Mouse (Mus musculus): Measurements from ENCODE around the gene Hoxc11. TPM values are rescaled to one million over a fixed set of nuclear protein-coding genes. Genes with fewer than 3 reads are reported as not detected.

The Hoxc11 gene
- polyA plus RNA-seq, 1 experiment from 2014 or later = 2.1 TPM

DNA sequence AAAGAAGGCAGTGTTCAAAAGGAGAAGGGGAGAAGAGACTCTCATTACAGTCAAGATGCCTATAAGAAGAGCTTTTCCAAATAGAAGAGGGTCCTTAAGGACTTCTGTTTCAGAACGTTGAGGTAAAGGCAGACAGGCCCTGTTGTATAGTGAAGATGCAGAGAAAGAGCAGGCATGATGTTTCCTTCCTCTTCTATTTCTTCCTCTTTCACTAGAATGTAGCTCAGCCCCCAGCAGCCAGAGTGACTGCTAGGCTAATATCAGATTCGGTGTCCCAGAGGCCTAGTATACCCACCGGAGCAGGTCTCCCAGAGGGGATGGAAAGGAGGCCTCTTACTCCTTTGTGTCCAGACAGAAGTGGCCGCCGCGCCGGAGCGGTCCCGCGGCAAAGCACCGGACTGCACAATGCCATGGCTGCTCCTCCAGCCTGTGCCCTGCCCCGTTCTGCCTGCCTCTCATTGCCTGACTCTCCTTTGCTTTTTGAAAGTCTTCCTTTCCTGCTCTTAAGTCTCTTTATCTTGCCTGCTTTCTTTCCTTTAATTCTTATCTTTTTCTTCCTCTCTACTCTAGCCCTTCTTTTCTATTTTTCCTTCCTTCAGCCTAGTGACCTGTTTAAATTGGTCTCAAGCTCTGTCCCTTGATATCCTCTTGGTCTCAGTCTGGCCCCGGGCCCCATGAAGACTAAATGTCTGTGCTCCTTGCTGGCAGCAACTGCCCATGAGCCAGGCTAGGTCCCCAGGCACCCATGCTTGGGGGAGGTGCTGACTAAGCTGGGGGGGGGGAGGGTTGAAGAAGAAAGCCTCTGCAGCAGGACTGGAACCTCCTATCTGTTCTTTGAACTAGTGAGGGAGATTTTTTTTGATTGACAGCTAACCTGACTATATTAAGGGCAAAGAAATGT is 24.6 kb downstream of the Hoxc11 start:
- WGBS = 5% methylated on average over 13 of the region's 13 CpGs
- 0 out of 2 replicates have a peak overlapping the region, but pooled peaks have one; percentile 6 for H3K9ac ChIP-seq
- no peaks in the 10 kb centered on the region for H3K36me3 ChIP-seq
- peaks cover 99% of the 10 kb centered on the region for H3K27me3 ChIP-seq
- ATAC-seq (ENCODE audit: low FRiP score, low read depth) = no peak
- peak overlapping the region; percentile 59 for H3K4me2 ChIP-seq (replicated peaks)
- H3K4me1 ChIP-seq = peaks cover 43% of the 10 kb centered on the region
- no peaks in the 10 kb centered on the region for H3K9me3 ChIP-seq
- H3K27ac ChIP-seq = no peak overlapping the region
- peak overlapping the region; percentile 10 for H3K4me3 ChIP-seq

DNA sequence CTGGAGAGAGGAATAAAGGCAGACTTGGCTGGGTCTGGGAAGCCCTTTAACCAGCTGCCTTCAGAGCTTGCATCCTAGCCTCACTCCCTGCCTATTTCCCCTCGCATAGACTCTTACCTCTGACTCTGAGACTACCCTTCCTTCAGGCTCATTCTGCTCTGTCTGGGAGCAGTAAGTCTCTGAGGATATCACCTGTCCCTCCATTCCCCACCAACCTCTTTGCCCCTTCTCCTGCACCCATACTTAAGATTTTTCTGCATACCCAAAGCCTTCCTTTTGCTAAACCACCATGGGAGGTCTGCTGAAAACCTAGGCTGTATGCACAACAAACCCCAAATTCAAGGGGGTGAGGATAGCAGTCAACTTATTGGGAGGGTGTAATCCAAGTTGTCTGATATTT is 25.7 kb downstream of the Hoxc11 start:
- H3K4me1 ChIP-seq = peaks cover 43% of the 10 kb centered on the region
- peak overlapping the region; percentile 62 for H3K4me2 ChIP-seq (replicated peaks)
- no peak overlapping the region for H3K4me3 ChIP-seq
- 5% methylated on average over 1 of the region's 1 CpGs for WGBS
- no peak overlapping the region for H3K9ac ChIP-seq
- no peak overlapping the region for H3K27ac ChIP-seq
- peaks cover 99% of the 10 kb centered on the region for H3K27me3 ChIP-seq
- H3K36me3 ChIP-seq = no peaks in the 10 kb centered on the region
- ATAC-seq (ENCODE audit: low FRiP score, low read depth) = no peak
- H3K9me3 ChIP-seq = no peaks in the 10 kb centered on the region

DNA sequence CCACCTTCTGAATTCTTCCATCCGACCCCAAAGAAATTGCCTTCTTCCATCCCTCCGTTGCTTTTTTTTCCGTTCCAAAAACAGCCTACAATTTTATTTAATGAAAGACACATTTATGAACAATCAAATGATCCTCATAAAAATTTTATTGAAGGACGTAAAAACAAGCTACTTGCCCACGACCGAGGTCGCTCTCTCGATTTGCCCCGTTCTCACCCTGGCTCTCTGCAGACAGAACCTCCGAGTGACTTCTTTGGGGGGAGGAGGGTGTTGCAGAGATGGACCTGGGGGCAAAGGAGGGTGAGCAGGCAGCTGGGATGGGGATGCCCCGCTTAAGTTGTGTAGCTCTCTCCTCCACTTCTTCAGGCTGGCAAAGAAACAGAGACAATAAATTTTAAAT is 26.1 kb downstream of the Hoxc11 start:
- WGBS = 3% methylated on average over 11 of the region's 11 CpGs
- Histone ChIP-seq H3K9ac (no peak overlapping the region), H3K27me3 (peaks cover 99% of the 10 kb centered on the region), H3K4me3 (peak overlapping the region; percentile 48), H3K4me1 (peaks cover 43% of the 10 kb centered on the region), H3K9me3 (no peaks in the 10 kb centered on the region), H3K27ac (no peak overlapping the region), H3K36me3 (no peaks in the 10 kb centered on the region), H3K4me2 (replicated peaks) (peak overlapping the region; percentile 62)
- no peak for ATAC-seq (ENCODE audit: low FRiP score, low read depth)

DNA sequence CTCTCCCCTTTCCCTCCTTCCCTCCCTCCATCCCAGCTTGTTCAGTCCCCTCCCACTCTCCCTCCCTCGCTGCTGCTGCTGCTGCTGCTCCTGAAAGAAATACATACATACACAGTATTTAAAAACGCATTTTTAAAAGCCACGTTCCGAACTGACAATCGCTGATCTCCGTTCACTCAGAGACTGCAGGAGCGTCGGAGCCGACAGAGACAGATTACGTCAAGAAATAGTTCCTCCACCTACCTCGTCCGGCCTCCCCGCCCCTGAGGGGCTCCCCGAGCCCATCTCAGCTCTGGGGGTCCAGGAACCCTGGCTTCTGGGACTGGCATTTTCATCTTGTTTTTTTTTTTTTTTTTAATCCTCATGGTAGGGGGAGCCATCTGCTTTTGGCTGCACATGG is 26.7 kb downstream of the Hoxc11 start:
- Histone ChIP-seq H3K36me3 (no peaks in the 10 kb centered on the region), H3K27ac (no peak overlapping the region; the same call in 1 of the 2 replicates), H3K9ac (no peak overlapping the region), H3K9me3 (no peaks in the 10 kb centered on the region), H3K4me3 (peak overlapping the region; percentile 48), H3K4me2 (replicated peaks) (peak overlapping the region; percentile 62), H3K27me3 (peaks cover 99% of the 10 kb centered on the region), H3K4me1 (peaks cover 40% of the 10 kb centered on the region)
- ATAC-seq (ENCODE audit: low FRiP score, low read depth) = no peak
- WGBS = under 1% methylated on average over 14 of the region's 14 CpGs

DNA sequence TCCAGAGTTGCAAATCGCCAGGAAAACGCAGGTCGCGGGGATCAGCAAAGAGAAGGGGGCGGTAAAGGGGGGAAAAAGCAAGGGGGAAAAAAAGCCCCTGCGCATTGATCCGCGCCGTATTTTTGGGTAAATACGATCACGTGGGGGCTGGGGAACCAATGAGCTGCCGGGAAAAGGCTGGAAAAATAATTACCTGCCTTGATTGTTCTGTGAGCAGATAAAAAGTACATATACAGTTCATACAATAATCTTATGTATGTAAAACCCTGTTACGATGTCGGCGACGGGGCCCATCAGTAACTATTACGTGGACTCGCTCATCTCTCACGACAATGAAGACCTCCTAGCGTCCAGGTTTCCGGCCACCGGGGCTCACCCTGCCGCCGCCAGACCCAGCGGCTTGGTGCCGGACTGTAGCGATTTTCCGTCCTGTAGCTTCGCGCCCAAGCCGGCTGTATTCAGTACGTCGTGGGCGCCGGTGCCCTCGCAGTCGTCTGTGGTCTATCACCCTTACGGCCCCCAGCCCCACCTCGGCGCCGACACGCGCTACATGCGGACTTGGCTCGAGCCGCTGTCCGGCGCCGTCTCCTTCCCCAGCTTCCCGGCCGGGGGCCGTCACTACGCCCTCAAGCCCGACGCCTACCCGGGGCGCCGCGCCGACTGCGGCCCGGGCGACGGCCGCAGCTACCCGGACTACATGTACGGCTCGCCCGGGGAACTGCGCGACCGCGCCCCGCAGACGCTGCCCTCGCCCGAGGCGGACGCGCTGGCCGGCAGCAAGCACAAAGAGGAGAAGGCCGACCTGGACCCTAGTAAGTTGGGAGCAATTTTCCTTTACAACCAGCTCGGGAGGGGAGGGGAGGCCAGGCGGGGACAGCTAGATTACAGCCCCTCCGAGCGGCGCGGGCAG is 27.4 kb downstream of the Hoxc11 start:
- ATAC-seq (ENCODE audit: low FRiP score, low read depth) = no peak
- H3K36me3 ChIP-seq = no peaks in the 10 kb centered on the region
- peak overlapping the region; percentile 48 for H3K4me3 ChIP-seq
- H3K4me1 ChIP-seq = peaks cover 37% of the 10 kb centered on the region
- peak overlapping the region; percentile 68 for H3K9ac ChIP-seq
- no peaks in the 10 kb centered on the region for H3K9me3 ChIP-seq
- H3K27me3 ChIP-seq = peaks cover 99% of the 10 kb centered on the region
- under 1% methylated on average over 88 of the region's 88 CpGs for WGBS
- H3K4me2 ChIP-seq (replicated peaks) = peak overlapping the region; percentile 62
- H3K27ac ChIP-seq = peak overlapping the region; percentile 39; the same call in 1 of the 2 replicates

DNA sequence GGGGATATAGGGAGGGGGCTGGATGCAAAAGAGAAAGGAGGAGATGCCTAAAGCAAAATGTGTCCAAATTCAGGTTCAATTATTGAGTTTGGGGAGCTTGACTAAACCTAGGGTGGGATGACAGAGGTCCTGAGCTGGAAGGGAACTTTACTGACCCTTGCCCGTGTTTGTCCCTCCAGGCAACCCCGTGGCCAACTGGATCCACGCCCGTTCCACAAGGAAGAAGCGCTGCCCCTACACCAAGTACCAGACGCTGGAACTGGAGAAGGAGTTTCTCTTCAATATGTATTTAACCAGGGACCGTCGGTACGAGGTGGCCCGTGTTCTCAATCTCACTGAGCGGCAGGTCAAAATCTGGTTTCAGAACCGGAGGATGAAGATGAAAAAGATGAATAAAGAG is 29.5 kb downstream of the Hoxc11 start:
- Histone ChIP-seq H3K4me1 (peaks cover 27% of the 10 kb centered on the region), H3K4me2 (replicated peaks) (peak overlapping the region; percentile 62; the same call in 1 of the 2 replicates), H3K27me3 (peaks cover 99% of the 10 kb centered on the region), H3K36me3 (no peaks in the 10 kb centered on the region), H3K9ac (no peak overlapping the region), H3K27ac (no peak overlapping the region), H3K4me3 (no peak overlapping the region), H3K9me3 (no peaks in the 10 kb centered on the region)
- ATAC-seq (ENCODE audit: low FRiP score, low read depth) = no peak
- 13% methylated on average over 12 of the region's 12 CpGs for WGBS

DNA sequence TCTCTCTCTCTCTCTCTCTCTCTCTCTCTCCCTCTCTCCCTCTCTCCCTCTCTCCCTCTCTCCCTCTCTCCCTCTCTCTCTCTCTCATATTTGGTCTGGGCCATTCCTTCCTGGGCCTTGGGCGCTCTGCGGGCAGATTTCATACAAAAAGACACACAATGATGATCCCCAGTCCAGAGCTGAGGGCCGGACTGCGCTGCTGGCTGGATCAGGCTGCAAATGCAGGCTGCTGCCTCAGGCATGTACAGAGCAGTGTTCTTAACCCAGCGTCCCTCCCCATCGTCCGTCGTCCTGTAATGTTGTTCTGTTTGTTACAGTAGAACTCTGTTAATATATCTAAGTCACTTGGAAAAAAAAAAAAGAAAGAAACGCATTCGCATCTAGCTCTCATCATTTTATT is 30.3 kb downstream of the Hoxc11 start:
- WGBS = 13% methylated on average over 10 of the region's 10 CpGs
- Histone ChIP-seq H3K27me3 (peaks cover 99% of the 10 kb centered on the region), H3K4me3 (no peak overlapping the region), H3K9ac (no peak overlapping the region), H3K9me3 (no peaks in the 10 kb centered on the region), H3K4me1 (peaks cover 27% of the 10 kb centered on the region), H3K36me3 (no peaks in the 10 kb centered on the region), H3K4me2 (replicated peaks) (no peak overlapping the region), H3K27ac (no peak overlapping the region)
- no peak for ATAC-seq (ENCODE audit: low FRiP score, low read depth)

DNA sequence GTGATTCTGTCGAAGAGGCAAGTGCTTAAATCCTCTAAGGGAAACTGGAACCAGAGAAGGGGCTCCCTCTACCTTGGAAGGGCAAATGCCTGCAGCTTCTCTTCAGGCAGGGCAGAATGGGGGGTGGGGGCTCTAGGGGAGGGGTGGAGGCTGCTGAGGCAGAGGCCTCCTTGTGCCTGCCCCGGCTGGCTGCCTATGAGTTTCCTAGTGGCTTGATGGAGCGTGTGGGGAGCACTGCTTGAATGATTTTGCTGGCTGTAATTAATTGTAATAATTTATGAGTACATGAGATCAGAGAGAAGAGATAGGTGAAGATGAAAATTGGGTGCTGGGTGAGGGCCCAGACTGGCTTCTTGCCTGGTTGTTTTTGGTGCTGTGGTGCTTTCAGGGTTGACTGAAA is 30.7 kb downstream of the Hoxc11 start:
- H3K9me3 ChIP-seq = no peaks in the 10 kb centered on the region
- H3K4me2 ChIP-seq (replicated peaks) = no peak overlapping the region
- 35% methylated on average over 3 of the region's 3 CpGs for WGBS
- ATAC-seq (ENCODE audit: low FRiP score, low read depth) = no peak
- no peak overlapping the region for H3K9ac ChIP-seq
- peaks cover 99% of the 10 kb centered on the region for H3K27me3 ChIP-seq
- H3K4me3 ChIP-seq = no peak overlapping the region
- H3K27ac ChIP-seq = no peak overlapping the region
- H3K4me1 ChIP-seq = peaks cover 27% of the 10 kb centered on the region
- H3K36me3 ChIP-seq = no peaks in the 10 kb centered on the region

DNA sequence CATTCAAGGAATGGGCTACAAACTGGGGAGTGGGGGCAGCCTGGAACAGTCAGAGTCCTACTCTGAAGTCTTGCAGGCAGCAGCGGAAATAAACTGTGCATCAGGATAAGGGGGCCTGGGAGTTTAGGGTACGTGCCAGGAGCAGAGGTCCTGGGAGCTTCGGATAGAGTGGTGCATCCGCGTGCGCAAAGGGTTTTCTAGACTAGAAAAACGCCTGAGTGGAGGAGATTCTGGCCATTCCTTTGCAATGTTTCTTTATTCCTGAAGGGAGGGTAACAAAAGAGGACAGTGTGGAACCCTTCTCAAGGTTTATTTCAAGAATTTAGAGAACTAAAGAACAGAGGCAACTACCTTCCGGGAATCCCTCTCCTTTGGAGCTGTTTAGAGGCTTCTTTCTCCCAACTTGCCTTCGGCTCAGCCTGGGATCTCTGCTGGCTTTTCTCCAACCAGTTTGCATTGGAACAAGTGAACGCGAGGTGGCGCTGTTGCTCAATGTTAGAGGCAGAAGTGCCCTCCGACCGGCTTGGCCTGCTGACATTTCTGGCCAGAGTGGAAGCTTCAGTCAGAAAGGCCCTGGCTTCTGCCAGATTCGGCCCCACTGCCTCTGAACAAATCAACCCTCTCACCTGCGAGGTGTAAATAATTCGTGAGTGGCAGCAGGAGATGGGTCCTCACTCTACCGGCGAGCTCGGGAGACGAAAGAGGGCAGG is 33.1 kb downstream of the Hoxc11 start:
- H3K27me3 ChIP-seq = peaks cover 99% of the 10 kb centered on the region

DNA sequence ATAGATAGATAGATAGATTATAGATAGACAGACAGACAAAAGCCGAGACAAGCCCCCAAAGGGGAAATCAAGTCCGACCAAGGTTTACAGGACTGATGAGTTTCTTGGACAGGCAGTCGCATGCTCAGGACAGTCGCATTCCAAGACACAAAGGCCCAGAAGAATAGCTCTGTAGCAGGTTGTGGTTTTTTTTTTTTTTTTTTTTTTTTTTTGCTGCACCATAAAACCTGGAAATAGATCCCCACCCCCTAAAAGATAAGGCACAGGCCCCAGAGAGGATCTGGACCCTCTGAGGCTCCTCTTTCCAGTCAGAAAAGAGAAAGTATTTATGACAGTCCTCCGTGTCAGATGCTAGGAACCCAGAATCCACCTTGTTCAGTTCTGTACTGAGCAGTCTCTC is 33.9 kb downstream of the Hoxc11 start:
- H3K27me3 ChIP-seq = peaks cover 99% of the 10 kb centered on the region
- WGBS = 38% methylated on average over 5 of the region's 5 CpGs
- H3K4me3 ChIP-seq = no peak overlapping the region
- no peak overlapping the region for H3K4me2 ChIP-seq (replicated peaks)
- peaks cover 13% of the 10 kb centered on the region for H3K4me1 ChIP-seq
- H3K36me3 ChIP-seq = no peaks in the 10 kb centered on the region
- no peak overlapping the region for H3K27ac ChIP-seq
- no peak overlapping the region for H3K9ac ChIP-seq
- H3K9me3 ChIP-seq = no peaks in the 10 kb centered on the region
- ATAC-seq (ENCODE audit: low FRiP score, low read depth) = no peak

More for the DNA sequence above, 33.1 kb downstream of the Hoxc11 start:
- no peak overlapping the region for H3K27ac ChIP-seq
- no peak overlapping the region for H3K4me3 ChIP-seq
- H3K9ac ChIP-seq = no peak overlapping the region
- H3K4me2 ChIP-seq (replicated peaks) = no peak overlapping the region
- no peaks in the 10 kb centered on the region for H3K9me3 ChIP-seq
- H3K4me1 ChIP-seq = peaks cover 16% of the 10 kb centered on the region
- H3K36me3 ChIP-seq = no peaks in the 10 kb centered on the region
- no peak for ATAC-seq (ENCODE audit: low FRiP score, low read depth)
- 7% methylated on average over 21 of the region's 21 CpGs for WGBS

DNA sequence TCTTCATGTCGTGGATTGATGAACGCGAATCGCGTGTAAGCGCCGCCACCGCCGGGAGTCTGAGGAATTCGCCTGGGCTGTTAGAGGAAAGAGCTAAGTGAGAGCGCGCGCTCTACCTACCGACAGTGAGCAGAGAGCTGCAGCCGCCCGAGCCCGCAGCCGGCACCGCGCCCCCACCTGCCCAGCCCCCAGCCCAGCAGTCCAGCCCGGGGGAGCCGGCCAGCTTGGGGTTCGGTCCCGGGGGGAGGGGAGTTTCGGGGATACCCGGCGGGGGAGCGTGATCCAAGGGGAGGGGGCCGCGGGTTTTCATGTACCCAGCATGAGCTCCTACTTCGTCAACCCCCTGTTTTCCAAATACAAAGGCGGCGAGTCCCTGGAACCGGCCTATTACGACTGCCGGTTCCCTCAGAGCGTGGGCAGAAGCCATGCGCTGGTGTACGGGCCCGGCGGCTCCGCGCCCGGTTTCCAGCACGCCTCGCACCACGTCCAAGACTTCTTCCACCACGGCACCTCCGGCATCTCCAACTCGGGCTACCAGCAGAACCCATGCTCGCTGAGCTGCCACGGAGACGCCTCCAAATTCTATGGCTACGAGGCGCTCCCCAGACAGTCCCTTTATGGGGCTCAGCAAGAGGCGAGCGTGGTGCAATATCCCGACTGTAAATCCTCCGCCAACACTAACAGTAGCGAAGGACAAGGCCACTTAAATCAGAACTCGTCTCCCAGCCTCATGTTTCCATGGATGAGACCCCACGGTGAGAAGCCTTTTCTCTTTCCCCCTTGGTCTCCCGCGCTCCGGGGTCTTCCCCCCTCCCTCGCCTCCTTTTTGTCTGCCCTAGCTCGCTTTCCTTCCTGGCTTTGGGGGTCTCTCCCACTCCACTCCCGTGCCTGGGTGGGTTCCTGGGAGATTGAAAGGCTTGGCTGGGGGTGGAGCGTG is 36.5 kb downstream of the Hoxc11 start, which contains the start of gene Hoxc8:
Gene Hoxc8 (plus strand): TSS at position 147 of the 937 bp plus-strand sequence.
- Histone ChIP-seq H3K4me2 (replicated peaks) (peak within 1 kb of the TSS; percentile 65), H3K27ac (no peak within 1 kb of the TSS), H3K4me1 (peaks cover 7% of the 10 kb centered on the region), H3K27me3 (peaks cover 94% of the 10 kb centered on the region), H3K36me3 (no peaks in the 10 kb centered on the region), H3K9me3 (no peaks in the 10 kb centered on the region), H3K4me3 (peak within 1 kb of the TSS; percentile 36), H3K9ac (peak within 1 kb of the TSS; percentile 57)
- WGBS = 4% methylated on average over 69 of the region's 69 CpGs
- ATAC-seq (ENCODE audit: low FRiP score, low read depth) = no peak; the same call in 1 of the 2 replicates
